Mouse (Mus musculus): ENCODE data around the gene Gm11549.

DNA sequence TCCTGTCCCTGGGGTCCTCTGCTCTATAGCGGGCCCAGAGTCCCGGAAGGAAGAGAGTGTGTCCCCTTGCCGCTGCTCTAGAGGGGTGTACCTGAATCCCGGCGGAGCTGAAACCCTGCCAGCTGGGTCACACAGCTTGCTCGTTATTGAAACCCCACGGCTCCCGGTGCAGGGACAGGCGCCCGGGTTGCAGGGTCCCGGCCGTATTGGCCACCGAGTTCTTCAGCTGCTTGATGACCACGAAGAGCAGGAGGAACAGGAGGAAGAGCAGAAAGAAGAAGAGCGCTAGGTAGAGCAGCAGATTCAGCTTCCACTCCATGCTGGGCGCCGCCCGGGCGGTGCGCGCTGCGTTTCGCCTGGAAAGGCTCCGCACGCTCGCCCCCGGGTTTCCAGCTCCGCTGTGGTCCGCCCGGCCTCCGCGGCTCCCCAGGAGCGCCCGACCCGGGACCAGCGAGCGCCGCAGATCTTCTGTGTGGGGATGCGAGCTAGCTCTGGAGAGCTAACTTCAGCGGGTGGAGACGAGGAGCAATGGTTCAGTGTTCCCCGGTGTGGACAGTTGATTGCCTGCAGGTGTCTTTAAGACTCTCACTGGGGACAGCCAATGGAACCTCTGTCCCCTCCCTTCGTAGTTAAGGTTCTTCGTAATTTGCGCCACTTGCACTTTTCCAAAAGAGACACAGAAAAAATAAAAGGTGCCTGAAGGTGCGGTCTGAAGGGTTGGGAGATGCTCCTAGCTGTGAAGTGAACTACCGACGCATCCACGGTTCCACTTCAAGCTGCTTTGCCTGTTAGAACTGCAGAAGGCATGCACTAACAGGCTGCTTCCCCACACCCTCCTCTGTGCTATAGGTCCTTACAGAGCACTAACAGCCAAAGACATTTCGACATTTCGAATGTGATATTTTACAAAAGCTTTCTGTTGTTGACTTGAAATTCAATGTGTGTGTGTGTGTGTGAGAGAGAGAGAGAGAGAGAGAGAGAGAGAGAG lies at the start of gene Gm11549:
- TF ChIP-seq EP300 (IDR thresholded peaks at IDR 0.05; ENCODE audit: low read depth) (no peak), CTCF (IDR thresholded peaks at IDR 0.05; ENCODE audit: low read depth) (no peak)
